In genomic region chr8:120316707-120317106, GRCm38 (mm10) we compare ENCODE assay signal across 21 mouse cellular contexts.
A peak's percentile ranks its signal among the peaks of the same experiment; 100 is the strongest.
DNase-seq lines count a peak whose midpoint lies in the region; ATAC-seq and TF ChIP-seq lines count a peak whose summit lies in the region.
"Had no signal": no experiment of that assay in that cellular context is flagged by ENCODE, and none has a peak within 500 bp of the region (broad histone marks: within the 10 kb centered on the region; RNA-seq: fewer than 3 reads in every experiment).

No protein-coding gene starts in this region.

- H3K4me1 ChIP-seq in forebrain, postnatal 0 days (ENCODE audit: insufficient read depth): no peaks in the 10 kb centered on the region
- H3K4me1 ChIP-seq in forebrain, embryonic 11.5 days (replicated peaks; ENCODE audit: control insufficient read depth, insufficient read depth, low read length): 0 out of 2 replicates have a peak, but pooled peaks cover 4% of the 10 kb centered on the region
- peaks cover 63% of the 10 kb centered on the region for H3K4me1 ChIP-seq in embryonic facial prominence, embryonic 10.5 days
- H3K4me1 ChIP-seq in limb, embryonic 12.5 days (replicated peaks): peaks cover 43% of the 10 kb centered on the region

- H3K36me3 ChIP-seq in forebrain, postnatal 0 days (ENCODE audit: insufficient read depth): no peaks in the 10 kb centered on the region
- no peaks in the 10 kb centered on the region for H3K36me3 ChIP-seq in forebrain, embryonic 11.5 days (ENCODE audit: control insufficient read depth, insufficient read depth, low read length)
- no peaks in the 10 kb centered on the region for H3K36me3 ChIP-seq in embryonic facial prominence, embryonic 10.5 days (replicated peaks)
- no peaks in the 10 kb centered on the region for H3K36me3 ChIP-seq in limb, embryonic 12.5 days
- H3K36me3 ChIP-seq: embryonic facial prominence, embryonic 12.5 days; heart, embryonic 15.5 days; hindbrain, embryonic 10.5 days; intestine, embryonic 15.5 days had no signal

- WGBS in forebrain, postnatal 0 days: 70% methylated on average over 7 of the region's 7 CpGs
- WGBS in forebrain, embryonic 11.5 days: 85% methylated on average over 7 of the region's 7 CpGs
- 87% methylated on average over 7 of the region's 7 CpGs for WGBS in embryonic facial prominence, embryonic 10.5 days
- WGBS in limb, embryonic 12.5 days: 83% methylated on average over 7 of the region's 7 CpGs

- H3K27ac ChIP-seq in forebrain, postnatal 0 days (ENCODE audit: low read depth, low read length): 0 out of 2 replicates have a peak overlapping the region, but pooled peaks have one; percentile 57
- no peak overlapping the region for H3K27ac ChIP-seq in forebrain, embryonic 11.5 days (ENCODE audit: low read depth, low read length)
- H3K27ac ChIP-seq in embryonic facial prominence, embryonic 10.5 days (replicated peaks): peak overlapping the region; percentile 30; the same call in 1 of the 2 replicates
- H3K27ac ChIP-seq in limb, embryonic 12.5 days: peak overlapping the region; percentile 62
- no peak overlapping the region for H3K27ac ChIP-seq in left cerebral cortex, adult 2 months
- H3K27ac ChIP-seq: embryonic facial prominence, embryonic 12.5 days; heart, adult 2 months; heart, embryonic 15.5 days; hindbrain, embryonic 14.5 days; intestine, embryonic 15.5 days had no signal

- TF ChIP-seq CTCF in forebrain, postnatal 0 days (IDR thresholded peaks at IDR 0.05; ENCODE audit: low read depth): no peak
- no peak for TF ChIP-seq CTCF in left cerebral cortex, adult 2 months (IDR thresholded peaks at IDR 0.05)

- no peak overlapping the region for H3K4me3 ChIP-seq in forebrain, postnatal 0 days (ENCODE audit: low read depth, low read length)
- H3K4me3 ChIP-seq in forebrain, embryonic 11.5 days (ENCODE audit: low read depth, low read length): no peak overlapping the region
- H3K4me3 ChIP-seq in embryonic facial prominence, embryonic 10.5 days: no peak overlapping the region
- no peak overlapping the region for H3K4me3 ChIP-seq in limb, embryonic 12.5 days (replicated peaks)
- no peak overlapping the region for H3K4me3 ChIP-seq in left cerebral cortex, adult 2 months
- H3K4me3 ChIP-seq: embryonic facial prominence, embryonic 12.5 days; heart, adult 2 months; heart, embryonic 15.5 days; hindbrain, embryonic 10.5 days; intestine, embryonic 15.5 days had no signal

- intact Hi-C loops in left cerebral cortex, adult 2 months (cut with DNase I): no loop called here

- H3K9me3 ChIP-seq in forebrain, postnatal 0 days (ENCODE audit: low read length): no peaks in the 10 kb centered on the region
- no peaks in the 10 kb centered on the region for H3K9me3 ChIP-seq in forebrain, embryonic 11.5 days (ENCODE audit: control insufficient read depth, low read length)
- H3K9me3 ChIP-seq in embryonic facial prominence, embryonic 10.5 days: no peaks in the 10 kb centered on the region
- no peaks in the 10 kb centered on the region for H3K9me3 ChIP-seq in limb, embryonic 12.5 days
- H3K9me3 ChIP-seq: embryonic facial prominence, embryonic 12.5 days; heart, embryonic 15.5 days; hindbrain, embryonic 10.5 days; intestine, embryonic 15.5 days had no signal

- peak; percentile 57 for DNase-seq in forebrain, postnatal 0 days
- no peak for DNase-seq in forebrain, embryonic 11.5 days (ENCODE audit: low spot score)
- DNase-seq in embryonic facial prominence, embryonic 10.5 days (ENCODE audit: low spot score): no peak
- DNase-seq in left cerebral cortex, adult 2 months (ENCODE audit: extremely low spot score in 1 of 2, low spot score in 2 of 2): no peak
- no peak for DNase-seq in right cerebral cortex, adult 18-20 months
- DNase-seq in heart, adult 18-20 months: no peak
- DNase-seq: adrenal gland, postnatal 10 days; B cell, adult 2 months; cerebellum, adult 11 months; cerebellum, adult 8-10 months; embryo, embryonic 11 days; gastrocnemius, postnatal 10 days; heart, adult 2 months; heart, postnatal 14 days had no signal

- H3K4me2 ChIP-seq in forebrain, postnatal 0 days (ENCODE audit: low read depth): no peak overlapping the region
- no peak overlapping the region for H3K4me2 ChIP-seq in forebrain, embryonic 11.5 days (ENCODE audit: low read depth, low read length, severe bottlenecking)
- peak overlapping the region; percentile 4; the same call in 1 of the 2 replicates for H3K4me2 ChIP-seq in limb, embryonic 12.5 days
- H3K4me2 ChIP-seq: embryonic facial prominence, embryonic 12.5 days; heart, embryonic 11.5 days; heart, embryonic 15.5 days; hindbrain, embryonic 14.5 days; intestine, embryonic 15.5 days had no signal

- H3K27me3 ChIP-seq in forebrain, postnatal 0 days (ENCODE audit: insufficient read depth, low read length): no peaks in the 10 kb centered on the region
- no peaks in the 10 kb centered on the region for H3K27me3 ChIP-seq in forebrain, embryonic 11.5 days (ENCODE audit: control insufficient read depth, insufficient read depth, low read length)
- H3K27me3 ChIP-seq in embryonic facial prominence, embryonic 10.5 days (replicated peaks; ENCODE audit: low read depth, poor library complexity, severe bottlenecking): peaks cover 43% of the 10 kb centered on the region
- no peaks in the 10 kb centered on the region for H3K27me3 ChIP-seq in limb, embryonic 12.5 days
- H3K27me3 ChIP-seq: embryonic facial prominence, embryonic 12.5 days; heart, embryonic 15.5 days; intestine, embryonic 15.5 days had no signal

- H3K9ac ChIP-seq in forebrain, postnatal 0 days: no peak overlapping the region
- no peak overlapping the region for H3K9ac ChIP-seq in forebrain, embryonic 11.5 days (ENCODE audit: low read length)
- H3K9ac ChIP-seq in limb, embryonic 12.5 days (replicated peaks): no peak overlapping the region
- H3K9ac ChIP-seq: embryonic facial prominence, embryonic 12.5 days; heart, embryonic 15.5 days; hindbrain, embryonic 14.5 days; intestine, embryonic 15.5 days had no signal

- peak; percentile 45; the same call in 1 of the 2 replicates for ATAC-seq in forebrain, postnatal 0 days
- ATAC-seq in forebrain, embryonic 11.5 days (replicated peaks; ENCODE audit: low FRiP score): no peak
- no peak for ATAC-seq in limb, embryonic 12.5 days (ENCODE audit: insufficient number of reproducible peaks, insufficient read depth, low FRiP score, low TSS enrichment, low read depth)
- ATAC-seq: intestine, embryonic 15.5 days had no signal

Comparison
In these comparisons a context has a peak if more than half of its experiments do, and no peak if none do; other contexts are left out.
1. H3K27ac ChIP-seq: peak in forebrain, postnatal 0 days (single experiment), embryonic facial prominence, embryonic 10.5 days (single experiment) and limb, embryonic 12.5 days (single experiment); none in forebrain, embryonic 11.5 days (single experiment) and left cerebral cortex, adult 2 months (single experiment).